Mouse (Mus musculus) kidney, adult 2 months (tissue): ENCODE measurements around the gene Tln2.

Source experiments
- CTCF ChIP-seq: fragments of 200-500 bp; conservative IDR thresholded peaks from 2 replicates; pipeline ENCODE4 v1.5.1; 2011; ENCODE audit warnings: low read depth, mild to moderate bottlenecking, control low read depth, low read length, moderate library complexity, mixed read lengths; ENCODE audit not compliant: insufficient read depth, insufficient read length
- POLR2A ChIP-seq: fragments of 200-500 bp; IDR thresholded peaks from one replicate; pipeline ENCODE4 v1.6.1; 2011; ENCODE audit warnings: low read depth, low read length, control low read depth

- TF ChIP-seq CTCF (no peak), POLR2A (no peak)
Observed at GRCm38 (mm10) chr9:67362053-67362452, 197.4 kb downstream of the Tln2 start.
